Mouse (Mus musculus): ENCODE data around the gene Gm11541.

GRCm38 (mm10) chr11:94661344-94661743 is 43.0 kb downstream of the Gm11541 start:
- TF ChIP-seq CTCF (IDR thresholded peaks at IDR 0.05; ENCODE audit: insufficient read depth, low read depth, low read length) = no peak
- no peak for TF ChIP-seq POLR2A (IDR thresholded peaks at IDR 0.05; ENCODE audit: insufficient read depth, low read depth, low read length)
